Mouse (Mus musculus) left cerebral cortex, adult 9 months (tissue): ENCODE data around the gene Serpina1f.
"Not testable (repeated sequence)": the region's sequence is repeated elsewhere in the genome, so short reads cannot be mapped to it uniquely, and the experiment has no call there.

Experiments
- DNase-seq, 2 experiments: peaks; one replicate each; pipeline ENCODE4 v3.0.0; 2022; ENCODE audit warnings: low spot score in 2 of 2

Serpina1f gene

GRCm38 (mm10) chr12:103695429-103695828 is at the start of gene Serpina1f:
Gene Serpina1f, minus strand, starts transcription at chr12:103695529.
- no peak for DNase-seq

- DNase-seq = not testable (repeated sequence)
Observed at GRCm38 (mm10) chr12:103737791-103738580, 42.7 kb upstream of the Serpina1f start.

- not testable (repeated sequence) for DNase-seq
Observed at GRCm38 (mm10) chr12:103735566-103735965, 40.2 kb upstream of the Serpina1f start.

GRCm38 (mm10) chr12:103735101-103735500 is 39.8 kb upstream of the Serpina1f start:
- DNase-seq = not testable (repeated sequence)

GRCm38 (mm10) chr12:103711537-103711936 is 16.2 kb upstream of the Serpina1f start:
- no peak for DNase-seq

GRCm38 (mm10) chr12:103710405-103710804 is 15.1 kb upstream of the Serpina1f start:
- no peak for DNase-seq

GRCm38 (mm10) chr12:103706113-103706512 is 10.8 kb upstream of the Serpina1f start:
- DNase-seq = no peak

- DNase-seq = no peak
Observed at GRCm38 (mm10) chr12:103705547-103705946, 10.2 kb upstream of the Serpina1f start.

- DNase-seq = no peak
Observed at GRCm38 (mm10) chr12:103700144-103700750, 4.9 kb upstream of the Serpina1f start.

GRCm38 (mm10) chr12:103688221-103688814 is 7.0 kb downstream of the Serpina1f start:
- DNase-seq = no peak

- DNase-seq = no peak
Observed at GRCm38 (mm10) chr12:103687021-103687420, 8.3 kb downstream of the Serpina1f start.

GRCm38 (mm10) chr12:103686050-103686449 is 9.3 kb downstream of the Serpina1f start:
- peak; percentile 25 to 51 for DNase-seq

GRCm38 (mm10) chr12:103685386-103685785 is 9.9 kb downstream of the Serpina1f start:
- DNase-seq = no peak

- no peak for DNase-seq
Observed at GRCm38 (mm10) chr12:103683775-103684174, 11.6 kb downstream of the Serpina1f start.

GRCm38 (mm10) chr12:103681739-103682138 is 13.6 kb downstream of the Serpina1f start:
- no peak for DNase-seq

GRCm38 (mm10) chr12:103681169-103681568 is 14.2 kb downstream of the Serpina1f start:
- no peak for DNase-seq

GRCm38 (mm10) chr12:103679853-103680252 is 15.5 kb downstream of the Serpina1f start:
- not testable (repeated sequence) for DNase-seq

- DNase-seq = no peak
Observed at GRCm38 (mm10) chr12:103676039-103676438, 19.3 kb downstream of the Serpina1f start, which contains the start of gene Serpina16. Gene Serpina16, minus strand, starts transcription at chr12:103676139.

GRCm38 (mm10) chr12:103673179-103673578 is 22.1 kb downstream of the Serpina1f start:
- no peak for DNase-seq

GRCm38 (mm10) chr12:103671483-103671882 is 23.8 kb downstream of the Serpina1f start:
- DNase-seq = no peak

- no peak for DNase-seq
Observed at GRCm38 (mm10) chr12:103670964-103671363, 24.4 kb downstream of the Serpina1f start.

- DNase-seq = peak; percentile 4 to 20
Observed at GRCm38 (mm10) chr12:103670344-103670743, 25.0 kb downstream of the Serpina1f start.

- no peak for DNase-seq
Observed at GRCm38 (mm10) chr12:103665286-103665685, 30.0 kb downstream of the Serpina1f start.
